Mouse (Mus musculus): ENCODE measurements at regions not wholly inside any gene's neighbourhood (a gene's known extent, or its start where the extent isn't known, plus 50 kb on each side); places are given as distances from the start of the nearest gene placed in this dataset.
A peak's percentile ranks its signal among the peaks of the same experiment; 100 is the strongest.

GRCm38 (mm10) chr4:81788636-81789035 is 346.0 kb upstream of the Mpdz start:
- no peaks in the 10 kb centered on the region for H3K4me1 ChIP-seq (ENCODE audit: control insufficient read depth, insufficient read depth, low read length)
- H3K27me3 ChIP-seq (ENCODE audit: control insufficient read depth, insufficient read depth, low read length): no peaks in the 10 kb centered on the region
- intact Hi-C loops (cut with DNase I): no loop called here
- H3K4me3 ChIP-seq: no peak overlapping the region
- no peak for DNase-seq
- H3K27ac ChIP-seq: no peak overlapping the region
- 80% methylated on average over 8 of the region's 8 CpGs for WGBS
- no peaks in the 10 kb centered on the region for H3K36me3 ChIP-seq (ENCODE audit: control insufficient read depth, insufficient read depth, low read length)
- no peak overlapping the region for H3K9ac ChIP-seq (ENCODE audit: low read depth, low read length)
- H3K79me2 ChIP-seq (replicated peaks; ENCODE audit: control insufficient read depth, insufficient read depth, low read length): no peaks in the 10 kb centered on the region
- no peak for TF ChIP-seq POLR2A (IDR thresholded peaks at IDR 0.05; ENCODE audit: insufficient read depth, low read depth, low read length)
- no peak for TF ChIP-seq CTCF (IDR thresholded peaks at IDR 0.05)
- no peak for TF ChIP-seq EP300 (IDR thresholded peaks at IDR 0.05; ENCODE audit: insufficient read depth, low read depth, low read length)

GRCm38 (mm10) chr4:81781971-81782370 is 339.4 kb upstream of the Mpdz start:
- WGBS: 69% methylated on average over 1 of the region's 1 CpGs
- TF ChIP-seq POLR2A (IDR thresholded peaks at IDR 0.05; ENCODE audit: insufficient read depth, low read depth, low read length): no peak
- no peak for TF ChIP-seq CTCF (IDR thresholded peaks at IDR 0.05)
- TF ChIP-seq EP300 (IDR thresholded peaks at IDR 0.05; ENCODE audit: insufficient read depth, low read depth, low read length): no peak
- H3K27ac ChIP-seq: no peak overlapping the region
- H3K36me3 ChIP-seq (ENCODE audit: control insufficient read depth, insufficient read depth, low read length): no peaks in the 10 kb centered on the region
- H3K4me3 ChIP-seq: no peak overlapping the region
- no peaks in the 10 kb centered on the region for H3K4me1 ChIP-seq (ENCODE audit: control insufficient read depth, insufficient read depth, low read length)
- no peaks in the 10 kb centered on the region for H3K79me2 ChIP-seq (replicated peaks; ENCODE audit: control insufficient read depth, insufficient read depth, low read length)
- intact Hi-C loops (cut with DNase I): no loop called here
- DNase-seq: no peak
- H3K27me3 ChIP-seq (ENCODE audit: control insufficient read depth, insufficient read depth, low read length): no peaks in the 10 kb centered on the region
- H3K9ac ChIP-seq (ENCODE audit: low read depth, low read length): no peak overlapping the region

- Histone ChIP-seq H3K27ac (no peak overlapping the region), H3K27me3 (ENCODE audit: control insufficient read depth, insufficient read depth, low read length) (no peaks in the 10 kb centered on the region), H3K4me1 (ENCODE audit: control insufficient read depth, insufficient read depth, low read length) (peaks cover 3% of the 10 kb centered on the region), H3K79me2 (replicated peaks; ENCODE audit: control insufficient read depth, insufficient read depth, low read length) (no peaks in the 10 kb centered on the region), H3K9ac (ENCODE audit: low read depth, low read length) (no peak overlapping the region), H3K36me3 (ENCODE audit: control insufficient read depth, insufficient read depth, low read length) (no peaks in the 10 kb centered on the region), H3K4me3 (no peak overlapping the region)
- intact Hi-C loops (cut with DNase I): no loop called here
- no peak for DNase-seq
- 46% methylated on average over 5 of the region's 5 CpGs for WGBS
- TF ChIP-seq CTCF (IDR thresholded peaks at IDR 0.05) (no peak), POLR2A (IDR thresholded peaks at IDR 0.05; ENCODE audit: insufficient read depth, low read depth, low read length) (no peak)
Measured at GRCm38 (mm10) chr4:81766705-81767104, 324.1 kb upstream of the Mpdz start.

- H3K9ac ChIP-seq (ENCODE audit: low read depth, low read length): peak overlapping the region; percentile 19
- DNase-seq: peak; percentile 31 to 52
- intact Hi-C loops (cut with DNase I): loop anchor here (5.0 kb wide), 1 partner anchor 182 kb away; no protein-coding TSS in a partner anchor
Measured at GRCm38 (mm10) chr4:81764026-81764867, 321.6 kb upstream of the Mpdz start.

GRCm38 (mm10) chr4:81763311-81764025 is 320.9 kb upstream of the Mpdz start:
- TF ChIP-seq CTCF (IDR thresholded peaks at IDR 0.05) (no peak), POLR2A (IDR thresholded peaks at IDR 0.05; ENCODE audit: insufficient read depth, low read depth, low read length) (no peak)
- Histone ChIP-seq H3K27me3 (ENCODE audit: control insufficient read depth, insufficient read depth, low read length) (no peaks in the 10 kb centered on the region), H3K36me3 (ENCODE audit: control insufficient read depth, insufficient read depth, low read length) (no peaks in the 10 kb centered on the region), H3K27ac (peak overlapping the region; percentile 39), H3K4me3 (no peak overlapping the region), H3K4me1 (ENCODE audit: control insufficient read depth, insufficient read depth, low read length) (peaks cover 3% of the 10 kb centered on the region), H3K9ac (ENCODE audit: low read depth, low read length) (peak overlapping the region; percentile 19; the same call in 1 of the 2 replicates), H3K79me2 (replicated peaks; ENCODE audit: control insufficient read depth, insufficient read depth, low read length) (no peaks in the 10 kb centered on the region)
- DNase-seq: no peak
- 56% methylated on average over 10 of the region's 10 CpGs for WGBS
- intact Hi-C loops (cut with DNase I): loop anchor here (5.0 kb wide), 1 partner anchor 181 kb away; no protein-coding TSS in a partner anchor

More at GRCm38 (mm10) chr4:81764026-81764867, 321.6 kb upstream of the Mpdz start:
- Histone ChIP-seq H3K27ac (peak overlapping the region; percentile 39), H3K36me3 (ENCODE audit: control insufficient read depth, insufficient read depth, low read length) (no peaks in the 10 kb centered on the region), H3K79me2 (replicated peaks; ENCODE audit: control insufficient read depth, insufficient read depth, low read length) (no peaks in the 10 kb centered on the region), H3K4me3 (no peak overlapping the region), H3K27me3 (ENCODE audit: control insufficient read depth, insufficient read depth, low read length) (no peaks in the 10 kb centered on the region), H3K4me1 (ENCODE audit: control insufficient read depth, insufficient read depth, low read length) (peaks cover 3% of the 10 kb centered on the region)
- TF ChIP-seq CTCF (IDR thresholded peaks at IDR 0.05): peak; percentile 18; the same call in 1 of the 2 replicates
- no peak for TF ChIP-seq EP300 (IDR thresholded peaks at IDR 0.05; ENCODE audit: insufficient read depth, low read depth, low read length)
- WGBS: 37% methylated on average over 11 of the region's 11 CpGs
